Mouse (Mus musculus): Measurements from ENCODE around the gene Adcy5. TPM values are rescaled to one million over a fixed set of nuclear protein-coding genes. Genes with fewer than 3 reads are reported as not detected.

Gene Adcy5
- polyA plus RNA-seq, 1 experiment = 6.8 TPM

- TF ChIP-seq POLR2A (IDR thresholded peaks at IDR 0.05; ENCODE audit: control insufficient read depth, extremely low read depth, insufficient read depth, low read length, poor library complexity) = no peak
- TF ChIP-seq CTCF (IDR thresholded peaks at IDR 0.05; ENCODE audit: borderline replicate concordance, control insufficient read depth, extremely low read depth, insufficient read depth, low read length, poor library complexity) = no peak
- Histone ChIP-seq H3K4me1 (replicated peaks; ENCODE audit: control insufficient read depth, insufficient read depth, low read length) (no peaks in the 10 kb centered on the region), H3K27me3 (ENCODE audit: control insufficient read depth, insufficient read depth, low read length) (no peaks in the 10 kb centered on the region), H3K4me3 (ENCODE audit: control insufficient read depth, insufficient read depth, low read length) (no peak overlapping the region), H3K27ac (ENCODE audit: control insufficient read depth, insufficient read depth, low read length) (no peak overlapping the region), H3K36me3 (ENCODE audit: control insufficient read depth, insufficient read depth, low read length) (no peaks in the 10 kb centered on the region)
- WGBS = 95% methylated on average over 2 of the region's 2 CpGs
- no peak for DNase-seq
These were observed 127.8 kb downstream of the Adcy5 start for GRCm38 (mm10) chr16:35282456-35282855.

- TF ChIP-seq CTCF (IDR thresholded peaks at IDR 0.05; ENCODE audit: borderline replicate concordance, control insufficient read depth, extremely low read depth, insufficient read depth, low read length, poor library complexity) (no peak), POLR2A (IDR thresholded peaks at IDR 0.05; ENCODE audit: control insufficient read depth, extremely low read depth, insufficient read depth, low read length, poor library complexity) (no peak)
- 86% methylated on average over 9 of the region's 9 CpGs for WGBS
- no peak for DNase-seq
These were observed 131.1 kb downstream of the Adcy5 start for GRCm38 (mm10) chr16:35285821-35286220.

DNA sequence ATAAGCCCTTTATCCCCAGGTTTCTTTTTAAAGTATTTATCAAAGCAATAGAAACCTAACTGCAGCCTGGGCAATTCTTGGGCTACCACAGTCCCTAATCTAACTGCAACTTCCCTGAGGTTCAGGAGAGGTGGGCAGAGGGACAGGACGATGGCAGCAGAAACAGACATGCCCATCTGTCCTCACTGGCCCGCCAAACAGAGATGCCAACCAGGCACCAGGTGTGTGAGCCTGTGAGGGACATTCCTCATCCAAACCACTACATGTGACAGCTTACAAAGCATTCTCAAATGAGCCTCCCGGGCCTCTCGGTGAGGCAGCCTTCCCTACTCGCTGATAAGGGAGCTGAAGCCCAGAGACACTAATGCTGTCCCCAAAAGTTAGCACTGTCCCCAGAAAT is 132.6 kb downstream of the Adcy5 start:
- Histone ChIP-seq H3K27me3 (ENCODE audit: control insufficient read depth, insufficient read depth, low read length) (no peaks in the 10 kb centered on the region), H3K27ac (ENCODE audit: control insufficient read depth, insufficient read depth, low read length) (no peak overlapping the region), H3K4me1 (replicated peaks; ENCODE audit: control insufficient read depth, insufficient read depth, low read length) (no peaks in the 10 kb centered on the region), H3K4me3 (ENCODE audit: control insufficient read depth, insufficient read depth, low read length) (no peak overlapping the region), H3K36me3 (ENCODE audit: control insufficient read depth, insufficient read depth, low read length) (no peaks in the 10 kb centered on the region)
- no peak for DNase-seq
- 91% methylated on average over 5 of the region's 5 CpGs for WGBS
- no peak for TF ChIP-seq CTCF (IDR thresholded peaks at IDR 0.05; ENCODE audit: borderline replicate concordance, control insufficient read depth, extremely low read depth, insufficient read depth, low read length, poor library complexity)
- TF ChIP-seq POLR2A (IDR thresholded peaks at IDR 0.05; ENCODE audit: control insufficient read depth, extremely low read depth, insufficient read depth, low read length, poor library complexity) = no peak

More at GRCm38 (mm10) chr16:35285821-35286220, 131.1 kb downstream of the Adcy5 start:
- no peak overlapping the region for H3K4me3 ChIP-seq (ENCODE audit: control insufficient read depth, insufficient read depth, low read length)
- H3K27me3 ChIP-seq (ENCODE audit: control insufficient read depth, insufficient read depth, low read length) = no peaks in the 10 kb centered on the region
- H3K27ac ChIP-seq (ENCODE audit: control insufficient read depth, insufficient read depth, low read length) = no peak overlapping the region
- no peaks in the 10 kb centered on the region for H3K36me3 ChIP-seq (ENCODE audit: control insufficient read depth, insufficient read depth, low read length)
- no peaks in the 10 kb centered on the region for H3K4me1 ChIP-seq (replicated peaks; ENCODE audit: control insufficient read depth, insufficient read depth, low read length)

GRCm38 (mm10) chr16:35297786-35298185 is 143.1 kb downstream of the Adcy5 start:
- Histone ChIP-seq H3K4me3 (ENCODE audit: control insufficient read depth, insufficient read depth, low read length) (no peak overlapping the region), H3K4me1 (replicated peaks; ENCODE audit: control insufficient read depth, insufficient read depth, low read length) (no peaks in the 10 kb centered on the region), H3K27ac (ENCODE audit: control insufficient read depth, insufficient read depth, low read length) (no peak overlapping the region), H3K27me3 (ENCODE audit: control insufficient read depth, insufficient read depth, low read length) (no peaks in the 10 kb centered on the region), H3K36me3 (ENCODE audit: control insufficient read depth, insufficient read depth, low read length) (no peaks in the 10 kb centered on the region)
- no peak for DNase-seq
- 89% methylated on average over 5 of the region's 5 CpGs for WGBS
- TF ChIP-seq POLR2A (IDR thresholded peaks at IDR 0.05; ENCODE audit: control insufficient read depth, extremely low read depth, insufficient read depth, low read length, poor library complexity) (no peak), CTCF (IDR thresholded peaks at IDR 0.05; ENCODE audit: borderline replicate concordance, control insufficient read depth, extremely low read depth, insufficient read depth, low read length, poor library complexity) (no peak)

DNA sequence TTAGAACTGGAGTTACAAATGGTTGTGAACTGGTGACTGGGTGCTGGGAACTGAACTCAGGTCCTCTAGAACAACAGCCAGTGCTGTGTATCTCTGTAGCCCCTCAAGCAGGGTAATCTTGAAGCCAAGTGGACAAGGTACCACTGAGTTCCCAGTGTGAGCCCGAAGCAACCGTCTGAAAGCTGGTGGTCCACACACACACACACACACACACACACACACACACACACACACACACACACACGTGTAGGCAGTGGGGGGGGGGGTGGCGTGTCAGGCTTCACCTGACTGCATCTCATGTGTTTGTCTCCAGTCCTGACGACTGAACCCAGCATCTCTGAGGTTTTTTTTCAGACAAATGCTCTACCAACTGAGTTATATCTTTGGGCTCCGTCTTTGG is 145.5 kb downstream of the Adcy5 start:
- H3K4me3 ChIP-seq (ENCODE audit: control insufficient read depth, insufficient read depth, low read length) = no peak overlapping the region
- H3K27me3 ChIP-seq (ENCODE audit: control insufficient read depth, insufficient read depth, low read length) = no peaks in the 10 kb centered on the region
- WGBS = 97% methylated on average over 6 of the region's 6 CpGs
- DNase-seq = no peak
- no peak overlapping the region for H3K27ac ChIP-seq (ENCODE audit: control insufficient read depth, insufficient read depth, low read length)
- TF ChIP-seq CTCF (IDR thresholded peaks at IDR 0.05; ENCODE audit: borderline replicate concordance, control insufficient read depth, extremely low read depth, insufficient read depth, low read length, poor library complexity) = no peak
- no peak for TF ChIP-seq POLR2A (IDR thresholded peaks at IDR 0.05; ENCODE audit: control insufficient read depth, extremely low read depth, insufficient read depth, low read length, poor library complexity)
- no peaks in the 10 kb centered on the region for H3K4me1 ChIP-seq (replicated peaks; ENCODE audit: control insufficient read depth, insufficient read depth, low read length)
- no peaks in the 10 kb centered on the region for H3K36me3 ChIP-seq (ENCODE audit: control insufficient read depth, insufficient read depth, low read length)

DNA sequence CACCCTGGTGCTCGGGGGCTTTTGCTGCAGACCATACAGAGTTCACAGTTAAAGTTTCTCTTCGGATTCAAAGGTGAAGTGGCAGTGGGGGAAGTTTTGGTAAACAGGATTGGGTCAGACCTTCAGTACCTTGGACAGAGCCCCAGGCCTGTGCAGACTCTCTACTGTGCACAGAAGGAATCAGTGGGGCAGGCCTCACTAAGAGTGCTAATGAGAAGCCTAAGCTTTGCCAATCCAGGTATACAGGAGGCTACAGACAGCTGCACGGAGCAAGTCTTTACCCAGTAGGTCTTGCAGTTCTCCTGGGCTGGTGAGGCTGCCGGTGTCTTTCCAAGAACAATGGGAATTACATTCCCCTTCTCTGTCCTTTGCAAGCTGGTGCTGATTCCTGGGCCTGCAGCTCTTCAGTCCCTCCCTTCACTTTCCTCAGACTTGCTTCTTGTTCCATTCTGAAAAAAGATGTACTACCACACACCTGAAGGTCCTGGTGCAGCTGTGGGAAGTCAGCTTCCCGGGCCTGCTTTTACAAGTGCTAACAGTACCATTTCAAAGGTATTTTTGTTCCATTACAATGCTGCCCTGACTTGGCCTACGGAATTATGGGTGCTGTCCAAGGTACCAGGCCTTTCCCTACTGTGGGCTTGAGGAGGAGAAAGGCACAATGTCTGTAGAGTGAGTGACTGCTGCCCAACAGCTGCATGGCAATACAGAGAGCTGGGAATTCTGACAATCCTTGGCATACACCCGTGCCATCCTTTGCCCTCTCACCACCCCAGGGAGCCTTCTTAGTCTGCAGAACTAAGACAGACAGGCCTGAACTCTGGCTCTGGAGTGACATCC is 148.0 kb downstream of the Adcy5 start:
- no peaks in the 10 kb centered on the region for H3K36me3 ChIP-seq (ENCODE audit: control insufficient read depth, insufficient read depth, low read length)
- no peaks in the 10 kb centered on the region for H3K27me3 ChIP-seq (ENCODE audit: control insufficient read depth, insufficient read depth, low read length)
- 74% methylated on average over 7 of the region's 7 CpGs for WGBS
- no peak overlapping the region for H3K27ac ChIP-seq (ENCODE audit: control insufficient read depth, insufficient read depth, low read length)
- TF ChIP-seq CTCF (IDR thresholded peaks at IDR 0.05; ENCODE audit: borderline replicate concordance, control insufficient read depth, extremely low read depth, insufficient read depth, low read length, poor library complexity) (no peak), POLR2A (IDR thresholded peaks at IDR 0.05; ENCODE audit: control insufficient read depth, extremely low read depth, insufficient read depth, low read length, poor library complexity) (no peak)
- H3K4me1 ChIP-seq (replicated peaks; ENCODE audit: control insufficient read depth, insufficient read depth, low read length) = no peaks in the 10 kb centered on the region
- DNase-seq = no peak
- no peak overlapping the region for H3K4me3 ChIP-seq (ENCODE audit: control insufficient read depth, insufficient read depth, low read length)

All from thymus, adult 2 months (tissue).